Mouse (Mus musculus) midbrain, embryonic 11.5 days (tissue): ENCODE measurements around the gene Ncapd2. TPM values are rescaled to one million over a fixed set of nuclear protein-coding genes. Genes with fewer than 3 reads are reported as not detected.

Experiments
- ATAC-seq: fragments of 200-750 bp; cut with Nextera tagmentation; 2 replicates; pipeline ENCODE4 v1.8.0; 2017; ENCODE audit warnings: moderate TSS enrichment, moderate library complexity; ENCODE audit not compliant: low FRiP score
- DNase-seq: peaks from one replicate; pipeline ENCODE4 v3.0.0; 2015; ENCODE audit warnings: low spot score; ENCODE audit errors: missing footprints
- H3K27ac ChIP-seq: fragments of 300-500 bp; sonication (generic); 2 replicates; pipeline ENCODE4 v1.5.1; 2014; ENCODE audit warnings: low read depth, low read length
- H3K27me3 ChIP-seq: fragments of 300-500 bp; sonication (generic); 2 replicates; pipeline ENCODE4 v1.6.1; 2014; ENCODE audit warnings: mild to moderate bottlenecking, low read length, moderate library complexity, mixed read lengths; ENCODE audit not compliant: control insufficient read depth, insufficient read depth
- H3K36me3 ChIP-seq: fragments of 300-500 bp; sonication (generic); 2 replicates; pipeline ENCODE4 v1.6.1; 2014; ENCODE audit warnings: mild to moderate bottlenecking, low read length, moderate library complexity, mixed read lengths; ENCODE audit not compliant: control insufficient read depth, insufficient read depth
- H3K4me1 ChIP-seq: fragments of 300-500 bp; sonication (generic); 2 replicates; pipeline ENCODE4 v1.6.1; 2014; ENCODE audit warnings: low read length; ENCODE audit not compliant: control insufficient read depth, insufficient read depth
- H3K4me2 ChIP-seq: fragments of 300-500 bp; sonication (generic); 2 replicates; pipeline ENCODE4 v1.6.1; 2014; ENCODE audit warnings: mild to moderate bottlenecking, moderate library complexity
- H3K4me3 ChIP-seq: fragments of 300-500 bp; sonication (generic); 2 replicates; pipeline ENCODE4 v1.5.1; 2014; ENCODE audit warnings: low read depth, low read length
- H3K9ac ChIP-seq: fragments of 300-500 bp; sonication (generic); 2 replicates; pipeline ENCODE4 v1.6.1; 2014; ENCODE audit warnings: low read length
- H3K9me3 ChIP-seq: fragments of 300-500 bp; sonication (generic); 2 replicates; pipeline ENCODE4 v1.6.1; 2016; ENCODE audit warnings: low read length; ENCODE audit not compliant: control insufficient read depth
- WGBS: fragments of 180-500 bp; shearing (Covaris S2); extraction: QIAGEN DNeasy Blood & Tissue Kit; methylation state at CpG from one replicate; pipeline ENCODE4 v1.1.7; 2014; 5-methylcytosine and 5-hydroxymethylcytosine counted together
- polyA plus RNA-seq: library from polyadenylated mRNA; unstranded; fragments of >200 nt; fragmentation: Nextera tagmentation; extraction: Ambion mirVana; gene quantifications from 2 replicates; pipeline ENCODE4 v1.2.1, GENCODE M21; 2014

Gene Ncapd2
- polyA plus RNA-seq, 1 experiment from 2014 or later = 140 TPM

DNA sequence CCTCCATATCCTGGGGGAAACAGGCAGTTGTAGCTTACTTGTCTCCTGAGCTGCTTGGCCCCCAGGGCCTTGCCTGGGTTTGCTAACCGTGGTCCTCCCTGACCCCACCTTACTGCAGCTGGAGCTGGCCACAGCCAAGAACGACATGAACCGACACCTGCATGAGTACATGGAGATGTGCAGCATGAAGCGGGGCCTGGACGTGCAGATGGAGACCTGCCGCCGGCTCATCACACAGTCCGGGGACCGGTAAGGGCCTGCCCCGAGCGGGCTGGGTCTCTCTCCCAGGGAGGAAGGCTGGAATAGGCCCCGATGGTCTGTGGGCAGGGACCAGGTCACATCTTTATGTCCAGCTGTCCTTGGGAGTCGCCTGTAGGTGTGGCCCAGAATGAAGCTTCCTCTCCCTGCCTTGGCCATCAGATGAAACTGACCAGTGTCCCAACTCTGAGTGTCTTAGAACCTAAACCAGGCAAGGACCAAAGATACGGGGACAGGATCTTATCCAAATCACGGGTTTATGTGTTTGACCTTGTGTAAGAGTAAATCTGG, 32.5 kb downstream of the Ncapd2 start:
- H3K9me3 ChIP-seq = no peaks in the 10 kb centered on the region
- WGBS = 88% methylated on average over 15 of the region's 15 CpGs
- DNase-seq = no peak
- H3K9ac ChIP-seq = no peak overlapping the region
- H3K27ac ChIP-seq = no peak overlapping the region
- peaks cover 20% of the 10 kb centered on the region for H3K36me3 ChIP-seq
- no peak overlapping the region for H3K4me3 ChIP-seq
- no peak for ATAC-seq
- H3K4me1 ChIP-seq = peaks cover 28% of the 10 kb centered on the region
- no peaks in the 10 kb centered on the region for H3K27me3 ChIP-seq
- no peak overlapping the region for H3K4me2 ChIP-seq

DNA sequence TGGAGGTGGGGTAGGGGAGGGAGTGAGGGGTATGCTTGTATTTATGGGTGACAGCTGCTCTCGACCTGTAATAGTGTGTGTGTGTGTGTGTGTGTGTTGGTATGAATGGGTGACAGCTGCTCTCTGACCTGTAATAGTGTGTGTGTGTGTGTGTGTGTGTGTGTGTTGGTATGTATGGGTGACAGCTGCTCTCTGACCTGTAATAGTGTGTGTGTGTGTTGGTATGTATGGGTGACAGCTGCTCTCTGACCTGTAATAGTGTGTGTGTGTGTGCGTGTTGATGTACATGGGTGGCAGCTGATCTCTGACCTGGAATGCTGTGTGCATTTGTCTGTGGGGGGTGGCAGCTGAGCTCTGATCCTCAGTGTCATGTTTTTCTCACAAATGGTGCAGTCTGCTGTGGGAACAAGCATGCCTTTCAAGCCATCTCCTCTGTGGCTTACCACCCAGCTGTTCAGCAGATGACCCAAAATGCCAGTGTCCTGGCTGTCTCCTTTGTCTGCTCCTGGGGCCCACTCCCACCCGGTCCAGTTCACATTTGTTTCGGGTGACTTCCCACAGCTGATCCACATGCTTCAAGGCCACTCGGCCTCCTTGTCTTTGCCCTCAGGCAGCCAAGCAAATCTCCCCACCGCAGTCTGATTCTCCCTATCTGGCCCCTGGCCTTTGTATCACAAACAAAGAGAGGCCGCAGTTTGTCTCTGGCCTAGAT, 34.4 kb downstream of the Ncapd2 start:
- 27% methylated on average over 7 of the region's 7 CpGs for WGBS
- H3K27me3 ChIP-seq = no peaks in the 10 kb centered on the region
- peak; percentile 57 for ATAC-seq
- DNase-seq = peak; percentile 92
- H3K4me1 ChIP-seq = peaks cover 20% of the 10 kb centered on the region
- no peak overlapping the region for H3K4me3 ChIP-seq
- no peaks in the 10 kb centered on the region for H3K9me3 ChIP-seq
- H3K9ac ChIP-seq = 0 out of 2 replicates have a peak overlapping the region, but pooled peaks have one; percentile 21
- H3K36me3 ChIP-seq = peaks cover 22% of the 10 kb centered on the region
- no peak overlapping the region for H3K4me2 ChIP-seq
- peak overlapping the region; percentile 58 for H3K27ac ChIP-seq

DNA sequence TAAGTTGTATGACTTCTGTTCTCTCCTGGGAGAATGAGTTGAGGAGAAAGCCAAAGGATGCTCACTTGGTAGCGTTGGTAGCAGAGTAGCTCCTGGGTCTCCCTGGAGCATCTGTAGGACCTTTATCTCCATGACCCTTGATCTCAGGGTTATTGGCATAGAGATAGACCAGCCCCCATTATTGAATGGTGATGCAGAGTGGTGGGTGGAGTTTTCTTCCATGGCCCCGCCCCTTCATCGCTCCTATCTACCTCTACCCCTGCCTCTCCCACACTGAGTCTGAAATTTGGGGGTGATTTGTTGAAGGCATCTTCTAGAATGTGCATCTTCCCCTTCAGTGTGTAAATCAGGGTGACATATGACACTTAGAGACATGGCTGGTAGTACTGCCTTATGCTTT, 35.0 kb downstream of the Ncapd2 start:
- no peak for DNase-seq
- 89% methylated on average over 3 of the region's 3 CpGs for WGBS
- H3K36me3 ChIP-seq = peaks cover 20% of the 10 kb centered on the region
- no peak overlapping the region for H3K9ac ChIP-seq
- no peak overlapping the region for H3K4me2 ChIP-seq
- ATAC-seq = peak; percentile 8; the same call in 1 of the 2 replicates
- no peak overlapping the region; the same call in 1 of the 2 replicates for H3K27ac ChIP-seq
- H3K4me3 ChIP-seq = no peak overlapping the region
- no peaks in the 10 kb centered on the region for H3K27me3 ChIP-seq
- H3K9me3 ChIP-seq = no peaks in the 10 kb centered on the region
- H3K4me1 ChIP-seq = peaks cover 20% of the 10 kb centered on the region

DNA sequence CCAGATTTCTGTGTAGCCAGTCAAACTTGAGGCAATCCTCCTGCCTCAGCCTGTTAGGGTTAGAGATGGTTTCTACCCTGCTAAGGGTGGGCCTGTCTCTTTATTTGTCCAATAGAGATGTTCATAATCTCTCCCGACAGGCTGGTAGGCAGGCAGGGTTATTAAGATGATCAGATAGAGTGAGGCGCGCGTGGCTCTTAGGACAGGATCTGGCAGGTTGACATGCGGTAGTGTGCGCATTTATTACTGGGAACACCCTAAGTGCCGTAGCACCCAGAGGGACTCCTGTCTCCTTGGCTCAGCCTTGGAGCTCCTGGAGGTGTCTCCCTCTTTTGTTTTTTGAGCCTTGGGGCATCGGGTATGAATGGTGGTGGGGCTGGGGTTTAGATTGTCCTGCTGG, 36.2 kb downstream of the Ncapd2 start:
- Histone ChIP-seq H3K27ac (no peak overlapping the region), H3K27me3 (no peaks in the 10 kb centered on the region), H3K4me2 (no peak overlapping the region), H3K4me1 (peaks cover 16% of the 10 kb centered on the region), H3K4me3 (no peak overlapping the region), H3K9ac (no peak overlapping the region), H3K9me3 (no peaks in the 10 kb centered on the region), H3K36me3 (peaks cover 18% of the 10 kb centered on the region)
- 87% methylated on average over 8 of the region's 8 CpGs for WGBS
- ATAC-seq = no peak
- no peak for DNase-seq

DNA sequence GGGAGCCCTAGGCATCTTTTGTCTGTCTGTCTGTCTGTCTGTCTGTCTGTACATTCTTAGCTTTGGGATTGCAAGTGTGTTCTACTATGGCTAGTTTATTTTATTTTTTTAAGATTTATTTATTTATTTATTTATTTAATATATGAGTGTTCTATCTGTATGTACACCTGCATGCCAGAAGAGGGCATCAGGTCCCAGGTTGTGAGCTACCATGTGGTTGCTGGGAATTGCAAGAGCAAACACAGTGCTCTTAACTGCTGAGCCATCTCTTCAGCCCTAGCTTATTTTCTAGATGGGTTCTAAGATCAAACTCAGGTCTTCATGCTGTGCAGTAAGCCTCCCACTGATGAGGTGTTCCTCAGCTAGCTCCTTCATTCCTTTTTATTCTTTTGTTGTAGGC, 37.0 kb downstream of the Ncapd2 start:
- Histone ChIP-seq H3K36me3 (peaks cover 11% of the 10 kb centered on the region), H3K27me3 (no peaks in the 10 kb centered on the region), H3K9me3 (no peaks in the 10 kb centered on the region), H3K4me2 (no peak overlapping the region), H3K9ac (no peak overlapping the region), H3K4me3 (no peak overlapping the region), H3K4me1 (peaks cover 14% of the 10 kb centered on the region), H3K27ac (no peak overlapping the region)
- DNase-seq (no peak), ATAC-seq (no peak)

DNA sequence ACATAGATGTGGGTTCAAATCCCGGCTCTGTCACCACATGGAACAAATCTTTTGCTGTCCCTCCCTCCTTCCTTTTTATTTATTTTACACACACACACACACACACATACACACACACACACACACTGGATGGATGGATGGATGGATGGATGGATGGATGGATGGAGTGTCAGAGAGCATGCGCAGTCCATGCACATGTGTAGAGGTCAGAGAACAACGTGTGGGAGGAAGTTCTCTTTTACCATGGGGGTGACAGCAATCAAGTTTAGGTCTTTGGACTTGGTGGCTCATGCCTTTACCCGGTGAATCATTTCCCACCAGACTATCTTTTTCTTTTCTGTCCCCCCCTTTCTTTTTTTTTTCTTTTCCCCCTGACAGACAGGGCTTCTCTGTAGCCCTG, 37.8 kb downstream of the Ncapd2 start:
- no peak overlapping the region for H3K4me3 ChIP-seq
- H3K9me3 ChIP-seq = no peaks in the 10 kb centered on the region
- 91% methylated on average over 4 of the region's 4 CpGs for WGBS
- H3K9ac ChIP-seq = no peak overlapping the region
- peaks cover 14% of the 10 kb centered on the region for H3K4me1 ChIP-seq
- H3K27ac ChIP-seq = no peak overlapping the region
- no peaks in the 10 kb centered on the region for H3K27me3 ChIP-seq
- no peak for ATAC-seq
- DNase-seq = no peak
- H3K4me2 ChIP-seq = no peak overlapping the region
- H3K36me3 ChIP-seq = peaks cover 6% of the 10 kb centered on the region

DNA sequence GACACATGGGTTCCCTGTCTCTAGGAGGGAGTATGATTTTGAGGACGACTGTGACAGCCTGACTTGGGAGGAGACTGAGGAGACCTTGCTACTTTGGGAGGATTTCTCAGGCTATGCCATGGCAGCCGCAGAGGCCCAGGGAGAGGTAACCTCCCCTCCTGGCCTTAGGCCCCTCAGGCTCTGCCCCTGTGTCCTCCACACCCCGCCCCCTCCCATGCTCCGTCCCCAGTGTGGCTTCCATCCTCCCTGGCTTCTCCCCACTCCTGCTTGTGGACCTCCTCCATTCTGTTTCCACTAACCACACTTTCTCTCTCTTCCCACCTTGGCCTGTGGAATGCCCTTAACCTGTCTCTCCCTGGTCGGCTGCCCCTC, 38.5 kb downstream of the Ncapd2 start:
- H3K27ac ChIP-seq = no peak overlapping the region
- ATAC-seq = no peak
- no peak overlapping the region for H3K4me3 ChIP-seq
- no peaks in the 10 kb centered on the region for H3K9me3 ChIP-seq
- no peak overlapping the region for H3K4me2 ChIP-seq
- H3K4me1 ChIP-seq = peaks cover 18% of the 10 kb centered on the region
- H3K27me3 ChIP-seq = no peaks in the 10 kb centered on the region
- no peak for DNase-seq
- WGBS = 90% methylated on average over 5 of the region's 5 CpGs
- H3K9ac ChIP-seq = no peak overlapping the region
- H3K36me3 ChIP-seq = peaks cover 4% of the 10 kb centered on the region; the same call in 1 of the 2 replicates

DNA sequence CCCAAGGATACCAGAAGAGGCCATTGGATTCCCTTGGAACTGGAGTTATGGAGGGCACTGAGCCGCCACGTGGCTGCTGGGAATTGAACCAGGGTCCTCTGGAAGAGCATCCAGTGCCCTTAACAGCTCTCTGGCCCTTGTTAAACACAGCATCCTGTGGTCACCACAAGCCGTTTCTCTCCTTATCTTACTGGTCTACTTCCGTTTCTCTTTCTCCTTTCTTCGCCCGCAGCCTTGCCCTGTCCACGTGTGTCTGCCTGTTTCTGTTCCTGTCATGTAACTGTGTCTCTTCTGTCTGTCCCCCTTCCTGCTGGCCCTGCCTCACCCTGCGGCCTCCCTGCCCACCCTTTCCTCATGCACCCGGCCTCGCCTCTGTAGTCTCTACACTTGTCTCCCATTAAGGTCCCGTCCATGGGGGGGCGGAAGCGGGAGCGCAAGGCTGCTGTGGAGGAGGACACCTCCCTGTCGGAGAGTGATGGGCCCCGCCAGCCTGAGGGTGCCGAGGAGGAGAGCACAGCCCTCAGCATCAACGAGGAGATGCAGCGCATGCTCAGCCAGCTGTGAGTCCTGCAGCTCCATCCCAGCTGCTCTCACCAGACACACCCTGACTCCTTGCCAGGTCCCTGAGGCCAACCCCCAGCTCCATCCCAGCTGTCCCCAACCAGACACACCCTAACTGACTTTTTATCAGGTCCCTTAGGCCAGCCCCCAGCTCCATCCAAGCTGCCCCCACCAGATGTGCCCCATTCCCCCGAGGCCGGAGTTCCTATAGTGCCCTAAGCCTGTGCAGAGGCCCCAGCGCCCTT, 39.1 kb downstream of the Ncapd2 start:
- no peak for ATAC-seq
- 89% methylated on average over 22 of the region's 22 CpGs for WGBS
- no peak for DNase-seq

DNA sequence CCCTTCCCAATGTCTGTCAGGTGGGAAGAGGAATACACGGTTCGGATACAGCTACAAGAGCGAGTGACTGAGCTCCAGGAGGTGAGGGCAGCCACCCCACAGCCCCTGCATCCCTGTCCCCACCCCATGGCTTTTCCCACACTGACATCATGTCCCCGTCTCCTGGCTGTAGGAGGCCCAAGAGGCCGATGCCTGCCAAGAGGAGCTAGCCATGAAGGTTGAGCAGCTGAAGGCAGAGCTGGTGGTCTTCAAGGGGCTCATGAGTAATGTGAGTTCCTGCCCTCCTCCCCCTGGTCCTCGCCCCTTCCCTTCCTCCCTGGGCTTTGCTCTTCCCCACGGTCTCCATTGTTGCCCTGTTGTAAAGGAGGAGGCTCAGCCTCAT, 41.9 kb downstream of the Ncapd2 start:
- no peak overlapping the region for H3K27ac ChIP-seq
- DNase-seq (no peak), ATAC-seq (no peak)
- H3K4me1 ChIP-seq = peaks cover 27% of the 10 kb centered on the region
- H3K9me3 ChIP-seq = no peaks in the 10 kb centered on the region
- no peak overlapping the region for H3K4me3 ChIP-seq
- H3K9ac ChIP-seq = no peak overlapping the region
- no peak overlapping the region for H3K4me2 ChIP-seq
- peaks cover 3% of the 10 kb centered on the region; the same call in 1 of the 2 replicates for H3K36me3 ChIP-seq
- WGBS = 75% methylated on average over 7 of the region's 7 CpGs
- H3K27me3 ChIP-seq = no peaks in the 10 kb centered on the region

More for the DNA sequence above, 39.1 kb downstream of the Ncapd2 start:
- Histone ChIP-seq H3K4me1 (peaks cover 18% of the 10 kb centered on the region), H3K4me3 (no peak overlapping the region), H3K36me3 (peaks cover 4% of the 10 kb centered on the region; the same call in 1 of the 2 replicates), H3K27ac (no peak overlapping the region), H3K4me2 (no peak overlapping the region), H3K27me3 (no peaks in the 10 kb centered on the region), H3K9ac (peak overlapping the region; percentile 5; the same call in 1 of the 2 replicates), H3K9me3 (no peaks in the 10 kb centered on the region)
